Mouse (Mus musculus): ENCODE results near the gene Nlgn3. TPM values are rescaled to one million over a fixed set of nuclear protein-coding genes. Genes with fewer than 3 reads are reported as not detected.

Gene Nlgn3
- polyA plus RNA-seq, 1 experiment = 0.14 TPM

- WGBS = 29% methylated on average over 6 of the region's 6 CpGs
- peaks cover 32% of the 10 kb centered on the region for H3K36me3 ChIP-seq (ENCODE audit: control insufficient read depth, insufficient read depth, low read length)
- no peak overlapping the region for H3K27ac ChIP-seq (ENCODE audit: insufficient read depth, low read length)
- H3K4me1 ChIP-seq (ENCODE audit: control insufficient read depth, insufficient read depth, insufficient read length) = no peaks in the 10 kb centered on the region
- no peak overlapping the region for H3K4me3 ChIP-seq (ENCODE audit: extremely low read depth, insufficient read depth, insufficient read length)
- TF ChIP-seq CTCF (IDR thresholded peaks at IDR 0.05; ENCODE audit: extremely low read depth, insufficient read depth, insufficient read length, insufficient replicate concordance) (peak; percentile 74; the same call in 1 of the 2 replicates), POLR2A (IDR thresholded peaks at IDR 0.05; ENCODE audit: low read depth, low read length) (no peak)
- peak; percentile 11 to 56 for DNase-seq (ENCODE audit: low read depth in 1 of 2, low spot score in 2 of 2)
- H3K27me3 ChIP-seq (ENCODE audit: control insufficient read depth, insufficient read depth, low read length) = no peaks in the 10 kb centered on the region
These were observed 13.4 kb upstream of the Nlgn3 start for GRCm38 (mm10) chrX:101285534-101285933.

- H3K4me3 ChIP-seq (ENCODE audit: extremely low read depth, insufficient read depth, insufficient read length) = no peak overlapping the region
- TF ChIP-seq CTCF (IDR thresholded peaks at IDR 0.05; ENCODE audit: extremely low read depth, insufficient read depth, insufficient read length, insufficient replicate concordance) = no peak
- no peak for TF ChIP-seq POLR2A (IDR thresholded peaks at IDR 0.05; ENCODE audit: low read depth, low read length)
- peaks cover 31% of the 10 kb centered on the region for H3K36me3 ChIP-seq (ENCODE audit: control insufficient read depth, insufficient read depth, low read length)
- 92% methylated on average over 14 of the region's 14 CpGs for WGBS
- H3K27ac ChIP-seq (ENCODE audit: insufficient read depth, low read length) = no peak overlapping the region
- no peaks in the 10 kb centered on the region for H3K27me3 ChIP-seq (ENCODE audit: control insufficient read depth, insufficient read depth, low read length)
- H3K4me1 ChIP-seq (ENCODE audit: control insufficient read depth, insufficient read depth, insufficient read length) = no peaks in the 10 kb centered on the region
- DNase-seq (ENCODE audit: low read depth in 1 of 2, low spot score in 2 of 2) = no peak
These were observed 12.9 kb upstream of the Nlgn3 start for GRCm38 (mm10) chrX:101285953-101286670.

GRCm38 (mm10) chrX:101287543-101287942 lies 11.4 kb upstream of the Nlgn3 start:
- 78% methylated on average over 3 of the region's 3 CpGs for WGBS
- DNase-seq (ENCODE audit: low read depth in 1 of 2, low spot score in 2 of 2) = no peak
- TF ChIP-seq CTCF (IDR thresholded peaks at IDR 0.05; ENCODE audit: extremely low read depth, insufficient read depth, insufficient read length, insufficient replicate concordance) = no peak
- TF ChIP-seq POLR2A (IDR thresholded peaks at IDR 0.05; ENCODE audit: low read depth, low read length) = no peak
- H3K27me3 ChIP-seq (ENCODE audit: control insufficient read depth, insufficient read depth, low read length) = no peaks in the 10 kb centered on the region
- H3K4me3 ChIP-seq (ENCODE audit: extremely low read depth, insufficient read depth, insufficient read length) = no peak overlapping the region
- no peaks in the 10 kb centered on the region for H3K4me1 ChIP-seq (ENCODE audit: control insufficient read depth, insufficient read depth, insufficient read length)
- peaks cover 30% of the 10 kb centered on the region for H3K36me3 ChIP-seq (ENCODE audit: control insufficient read depth, insufficient read depth, low read length)
- peak overlapping the region; percentile 31; the same call in 1 of the 2 replicates for H3K27ac ChIP-seq (ENCODE audit: insufficient read depth, low read length)

- Histone ChIP-seq H3K36me3 (ENCODE audit: control insufficient read depth, insufficient read depth, low read length) (peaks cover 29% of the 10 kb centered on the region), H3K4me1 (ENCODE audit: control insufficient read depth, insufficient read depth, insufficient read length) (no peaks in the 10 kb centered on the region), H3K27me3 (ENCODE audit: control insufficient read depth, insufficient read depth, low read length) (no peaks in the 10 kb centered on the region), H3K27ac (ENCODE audit: insufficient read depth, low read length) (no peak overlapping the region), H3K4me3 (ENCODE audit: extremely low read depth, insufficient read depth, insufficient read length) (no peak overlapping the region)
- no peak for TF ChIP-seq CTCF (IDR thresholded peaks at IDR 0.05; ENCODE audit: extremely low read depth, insufficient read depth, insufficient read length, insufficient replicate concordance)
- TF ChIP-seq POLR2A (IDR thresholded peaks at IDR 0.05; ENCODE audit: low read depth, low read length) = no peak
- WGBS = 89% methylated on average over 6 of the region's 6 CpGs
- no peak for DNase-seq (ENCODE audit: low read depth in 1 of 2, low spot score in 2 of 2)
These were observed 10.5 kb upstream of the Nlgn3 start for GRCm38 (mm10) chrX:101288432-101288831.

GRCm38 (mm10) chrX:101289037-101289436 lies 9.9 kb upstream of the Nlgn3 start:
- H3K4me3 ChIP-seq (ENCODE audit: extremely low read depth, insufficient read depth, insufficient read length) = no peak overlapping the region
- TF ChIP-seq POLR2A (IDR thresholded peaks at IDR 0.05; ENCODE audit: low read depth, low read length) (no peak), CTCF (IDR thresholded peaks at IDR 0.05; ENCODE audit: extremely low read depth, insufficient read depth, insufficient read length, insufficient replicate concordance) (no peak)
- H3K27me3 ChIP-seq (ENCODE audit: control insufficient read depth, insufficient read depth, low read length) = no peaks in the 10 kb centered on the region
- no peak for DNase-seq (ENCODE audit: low read depth in 1 of 2, low spot score in 2 of 2)
- no peaks in the 10 kb centered on the region for H3K4me1 ChIP-seq (ENCODE audit: control insufficient read depth, insufficient read depth, insufficient read length)
- 89% methylated on average over 7 of the region's 7 CpGs for WGBS
- no peak overlapping the region for H3K27ac ChIP-seq (ENCODE audit: insufficient read depth, low read length)
- H3K36me3 ChIP-seq (ENCODE audit: control insufficient read depth, insufficient read depth, low read length) = peaks cover 30% of the 10 kb centered on the region

GRCm38 (mm10) chrX:101290111-101290510 lies 8.9 kb upstream of the Nlgn3 start:
- Histone ChIP-seq H3K36me3 (ENCODE audit: control insufficient read depth, insufficient read depth, low read length) (peaks cover 25% of the 10 kb centered on the region), H3K4me3 (ENCODE audit: extremely low read depth, insufficient read depth, insufficient read length) (no peak overlapping the region), H3K27me3 (ENCODE audit: control insufficient read depth, insufficient read depth, low read length) (no peaks in the 10 kb centered on the region), H3K4me1 (ENCODE audit: control insufficient read depth, insufficient read depth, insufficient read length) (no peaks in the 10 kb centered on the region), H3K27ac (ENCODE audit: insufficient read depth, low read length) (peak overlapping the region; percentile 13; the same call in 1 of the 2 replicates)
- DNase-seq (ENCODE audit: low read depth in 1 of 2, low spot score in 2 of 2) = no peak
- TF ChIP-seq POLR2A (IDR thresholded peaks at IDR 0.05; ENCODE audit: low read depth, low read length) (no peak), CTCF (IDR thresholded peaks at IDR 0.05; ENCODE audit: extremely low read depth, insufficient read depth, insufficient read length, insufficient replicate concordance) (no peak)
- WGBS = 78% methylated on average over 10 of the region's 10 CpGs
